ENCODE assay signal across 9 mouse cellular contexts in genomic region chr7:89126063-89126882, GRCm38 (mm10).
DNase-seq lines count a peak whose midpoint lies in the region; ATAC-seq and TF ChIP-seq lines count a peak whose summit lies in the region.
"Had no signal": no experiment of that assay in that cellular context is flagged by ENCODE, and none has a peak within 500 bp of the region (broad histone marks: within the 10 kb centered on the region; RNA-seq: fewer than 3 reads in every experiment).

No protein-coding gene starts in this region.

- no peak for TF ChIP-seq POLR2A in small intestine, adult 2 months (IDR thresholded peaks at IDR 0.05; ENCODE audit: low read depth, low read length)

- no peaks in the 10 kb centered on the region for H3K4me1 ChIP-seq in liver, embryonic 12.5 days
- no peaks in the 10 kb centered on the region for H3K4me1 ChIP-seq in midbrain, embryonic 12.5 days
- H3K4me1 ChIP-seq in small intestine, adult 2 months (ENCODE audit: control insufficient read depth, insufficient read depth, insufficient read length, low read length) = no peaks in the 10 kb centered on the region

- no peaks in the 10 kb centered on the region for H3K27me3 ChIP-seq in liver, embryonic 12.5 days (replicated peaks)
- H3K27me3 ChIP-seq in midbrain, embryonic 12.5 days = no peaks in the 10 kb centered on the region
- no peaks in the 10 kb centered on the region for H3K27me3 ChIP-seq in small intestine, adult 2 months (ENCODE audit: control insufficient read depth, insufficient read depth, low read length)

- ATAC-seq in liver, embryonic 12.5 days = no peak
- ATAC-seq in inflammation-experienced regulatory T-cells, adult 6 months = peak; percentile 83
- ATAC-seq in midbrain, embryonic 12.5 days (ENCODE audit: low FRiP score, low read depth) = peak; percentile 88

- no peak overlapping the region for H3K27ac ChIP-seq in liver, embryonic 12.5 days
- no peak overlapping the region for H3K27ac ChIP-seq in gastrocnemius, adult 2 months
- H3K27ac ChIP-seq in midbrain, embryonic 12.5 days (replicated peaks) = no peak overlapping the region
- no peak overlapping the region for H3K27ac ChIP-seq in small intestine, adult 2 months (ENCODE audit: insufficient read depth, low read depth, low read length)

- peak; percentile 89 for TF ChIP-seq CTCF in gastrocnemius, adult 2 months (IDR thresholded peaks at IDR 0.05)
- peak; percentile 78; the same call in 1 of the 2 replicates for TF ChIP-seq CTCF in small intestine, adult 2 months (IDR thresholded peaks at IDR 0.05; ENCODE audit: extremely low read depth, insufficient read length, insufficient replicate concordance, low read depth, low read length)

- H3K9ac ChIP-seq in liver, embryonic 12.5 days = no peak overlapping the region
- H3K9ac ChIP-seq in midbrain, embryonic 12.5 days (replicated peaks) = no peak overlapping the region

- no peaks in the 10 kb centered on the region for H3K36me3 ChIP-seq in liver, embryonic 12.5 days
- no peaks in the 10 kb centered on the region for H3K36me3 ChIP-seq in midbrain, embryonic 12.5 days
- H3K36me3 ChIP-seq in small intestine, adult 2 months (ENCODE audit: control insufficient read depth, insufficient read depth, low read length) = no peaks in the 10 kb centered on the region

- H3K4me2 ChIP-seq in liver, embryonic 12.5 days = no peak overlapping the region
- H3K4me2 ChIP-seq in midbrain, embryonic 12.5 days (replicated peaks) = no peak overlapping the region

- 44% methylated on average over 7 of the region's 7 CpGs for WGBS in liver, embryonic 12.5 days (ENCODE audit: insufficient replicate concordance)
- 56% methylated on average over 7 of the region's 7 CpGs for WGBS in midbrain, embryonic 12.5 days
- WGBS in small intestine, adult 2 months = 57% methylated on average over 7 of the region's 7 CpGs

- no peak overlapping the region for H3K4me3 ChIP-seq in liver, embryonic 12.5 days
- no peak overlapping the region for H3K4me3 ChIP-seq in gastrocnemius, adult 2 months
- H3K4me3 ChIP-seq in midbrain, embryonic 12.5 days = no peak overlapping the region
- no peak overlapping the region for H3K4me3 ChIP-seq in small intestine, adult 2 months (ENCODE audit: low read depth, low read length)
- H3K4me3 ChIP-seq: myocyte had no signal

- intact Hi-C loops in gastrocnemius, adult 2 months (cut with DNase I) = loop anchor here (1.0 to 10.0 kb wide), 2 partner anchors 40 to 581 kb away; no protein-coding TSS in a partner anchor
- intact Hi-C loops in left cerebral cortex, postnatal 10 days (cut with DNase I) = no loop called here

- DNase-seq in liver = peak; percentile 44
- peak; percentile 42 to 57 for DNase-seq in cerebellum, postnatal 36 days
- peak; percentile 62 for DNase-seq in gastrocnemius, adult 2 months
- peak; percentile 36 to 38 for DNase-seq in left cerebral cortex, postnatal 10 days (ENCODE audit: extremely low spot score in 1 of 2, low spot score in 2 of 2)

- H3K9me3 ChIP-seq in liver, embryonic 12.5 days (replicated peaks) = no peaks in the 10 kb centered on the region
- no peaks in the 10 kb centered on the region for H3K9me3 ChIP-seq in midbrain, embryonic 12.5 days
